Mouse (Mus musculus): Measurements from ENCODE around the gene Arrdc2. TPM values are rescaled to one million over a fixed set of nuclear protein-coding genes. Genes with fewer than 3 reads are reported as not detected.

Gene Arrdc2
- polyA plus RNA-seq, 1 experiment = 17.1 TPM

- Histone ChIP-seq H3K27ac (ENCODE audit: control insufficient read depth, insufficient read depth, low read depth, low read length) (no peak overlapping the region), H3K4me1 (ENCODE audit: control insufficient read depth, insufficient read depth, low read length) (peaks cover 10% of the 10 kb centered on the region), H3K4me3 (ENCODE audit: control insufficient read depth, low read depth, low read length) (no peak overlapping the region), H3K27me3 (ENCODE audit: control insufficient read depth, insufficient read depth, low read length) (no peaks in the 10 kb centered on the region), H3K36me3 (ENCODE audit: control insufficient read depth, insufficient read depth, low read length) (no peaks in the 10 kb centered on the region)
- TF ChIP-seq POLR2A (IDR thresholded peaks at IDR 0.05; ENCODE audit: control insufficient read depth, low read depth, low read length) (no peak), CTCF (IDR thresholded peaks at IDR 0.05; ENCODE audit: control insufficient read depth, insufficient read depth, insufficient replicate concordance, low read depth, low read length) (peak; percentile 86)
These were observed 5.0 kb upstream of the Arrdc2 start for GRCm38 (mm10) chr8:70844523-70844922.

GRCm38 (mm10) chr8:70843941-70844340 lies 4.4 kb upstream of the Arrdc2 start:
- Histone ChIP-seq H3K27ac (ENCODE audit: control insufficient read depth, insufficient read depth, low read depth, low read length) (no peak overlapping the region), H3K36me3 (ENCODE audit: control insufficient read depth, insufficient read depth, low read length) (no peaks in the 10 kb centered on the region), H3K4me1 (ENCODE audit: control insufficient read depth, insufficient read depth, low read length) (peaks cover 11% of the 10 kb centered on the region), H3K4me3 (ENCODE audit: control insufficient read depth, low read depth, low read length) (no peak overlapping the region), H3K27me3 (ENCODE audit: control insufficient read depth, insufficient read depth, low read length) (no peaks in the 10 kb centered on the region)
- no peak for TF ChIP-seq CTCF (IDR thresholded peaks at IDR 0.05; ENCODE audit: control insufficient read depth, insufficient read depth, insufficient replicate concordance, low read depth, low read length)
- no peak for TF ChIP-seq POLR2A (IDR thresholded peaks at IDR 0.05; ENCODE audit: control insufficient read depth, low read depth, low read length)

GRCm38 (mm10) chr8:70843214-70843773 lies 3.8 kb upstream of the Arrdc2 start:
- TF ChIP-seq CTCF (IDR thresholded peaks at IDR 0.05; ENCODE audit: control insufficient read depth, insufficient read depth, insufficient replicate concordance, low read depth, low read length) (no peak), POLR2A (IDR thresholded peaks at IDR 0.05; ENCODE audit: control insufficient read depth, low read depth, low read length) (no peak)
- H3K4me3 ChIP-seq (ENCODE audit: control insufficient read depth, low read depth, low read length) = no peak overlapping the region
- H3K27ac ChIP-seq (ENCODE audit: control insufficient read depth, insufficient read depth, low read depth, low read length) = no peak overlapping the region
- H3K36me3 ChIP-seq (ENCODE audit: control insufficient read depth, insufficient read depth, low read length) = no peaks in the 10 kb centered on the region
- no peaks in the 10 kb centered on the region for H3K27me3 ChIP-seq (ENCODE audit: control insufficient read depth, insufficient read depth, low read length)
- H3K4me1 ChIP-seq (ENCODE audit: control insufficient read depth, insufficient read depth, low read length) = peaks cover 17% of the 10 kb centered on the region

GRCm38 (mm10) chr8:70842484-70842883 lies 3.0 kb upstream of the Arrdc2 start:
- Histone ChIP-seq H3K36me3 (ENCODE audit: control insufficient read depth, insufficient read depth, low read length) (no peaks in the 10 kb centered on the region), H3K4me3 (ENCODE audit: control insufficient read depth, low read depth, low read length) (no peak overlapping the region), H3K27me3 (ENCODE audit: control insufficient read depth, insufficient read depth, low read length) (no peaks in the 10 kb centered on the region), H3K27ac (ENCODE audit: control insufficient read depth, insufficient read depth, low read depth, low read length) (no peak overlapping the region), H3K4me1 (ENCODE audit: control insufficient read depth, insufficient read depth, low read length) (peaks cover 17% of the 10 kb centered on the region)
- TF ChIP-seq POLR2A (IDR thresholded peaks at IDR 0.05; ENCODE audit: control insufficient read depth, low read depth, low read length) = no peak
- no peak for TF ChIP-seq CTCF (IDR thresholded peaks at IDR 0.05; ENCODE audit: control insufficient read depth, insufficient read depth, insufficient replicate concordance, low read depth, low read length)

- Histone ChIP-seq H3K27me3 (ENCODE audit: control insufficient read depth, insufficient read depth, low read length) (no peaks in the 10 kb centered on the region), H3K36me3 (ENCODE audit: control insufficient read depth, insufficient read depth, low read length) (no peaks in the 10 kb centered on the region), H3K27ac (ENCODE audit: control insufficient read depth, insufficient read depth, low read depth, low read length) (no peak overlapping the region), H3K4me1 (ENCODE audit: control insufficient read depth, insufficient read depth, low read length) (peaks cover 17% of the 10 kb centered on the region), H3K4me3 (ENCODE audit: control insufficient read depth, low read depth, low read length) (no peak overlapping the region; the same call in 1 of the 2 replicates)
- TF ChIP-seq POLR2A (IDR thresholded peaks at IDR 0.05; ENCODE audit: control insufficient read depth, low read depth, low read length) (no peak), CTCF (IDR thresholded peaks at IDR 0.05; ENCODE audit: control insufficient read depth, insufficient read depth, insufficient replicate concordance, low read depth, low read length) (peak; percentile 97)
These were observed 1.9 kb upstream of the Arrdc2 start for GRCm38 (mm10) chr8:70841147-70842072.

- TF ChIP-seq CTCF (IDR thresholded peaks at IDR 0.05; ENCODE audit: control insufficient read depth, insufficient read depth, insufficient replicate concordance, low read depth, low read length) (no peak), POLR2A (IDR thresholded peaks at IDR 0.05; ENCODE audit: control insufficient read depth, low read depth, low read length) (no peak)
- Histone ChIP-seq H3K4me1 (ENCODE audit: control insufficient read depth, insufficient read depth, low read length) (peaks cover 17% of the 10 kb centered on the region), H3K27me3 (ENCODE audit: control insufficient read depth, insufficient read depth, low read length) (no peaks in the 10 kb centered on the region), H3K27ac (ENCODE audit: control insufficient read depth, insufficient read depth, low read depth, low read length) (no peak overlapping the region), H3K4me3 (ENCODE audit: control insufficient read depth, low read depth, low read length) (no peak overlapping the region), H3K36me3 (ENCODE audit: control insufficient read depth, insufficient read depth, low read length) (no peaks in the 10 kb centered on the region)
These were observed 1.1 kb upstream of the Arrdc2 start for GRCm38 (mm10) chr8:70840590-70840989.

- H3K4me1 ChIP-seq (ENCODE audit: control insufficient read depth, insufficient read depth, low read length) = peaks cover 17% of the 10 kb centered on the region
- no peaks in the 10 kb centered on the region for H3K36me3 ChIP-seq (ENCODE audit: control insufficient read depth, insufficient read depth, low read length)
- peak overlapping the region; percentile 97 for H3K27ac ChIP-seq (ENCODE audit: control insufficient read depth, insufficient read depth, low read depth, low read length)
- peak overlapping the region; percentile 96 for H3K4me3 ChIP-seq (ENCODE audit: control insufficient read depth, low read depth, low read length)
- no peaks in the 10 kb centered on the region for H3K27me3 ChIP-seq (ENCODE audit: control insufficient read depth, insufficient read depth, low read length)
- TF ChIP-seq POLR2A (IDR thresholded peaks at IDR 0.05; ENCODE audit: control insufficient read depth, low read depth, low read length) = no peak
- TF ChIP-seq CTCF (IDR thresholded peaks at IDR 0.05; ENCODE audit: control insufficient read depth, insufficient read depth, insufficient replicate concordance, low read depth, low read length) = no peak
These were observed 689 bp downstream of the Arrdc2 start for GRCm38 (mm10) chr8:70838654-70839407.
